Mouse (Mus musculus): ENCODE measurements around the gene Gm45062.
A peak's percentile ranks its signal among the peaks of the same experiment; 100 is the strongest.

Gene Gm45062

DNA sequence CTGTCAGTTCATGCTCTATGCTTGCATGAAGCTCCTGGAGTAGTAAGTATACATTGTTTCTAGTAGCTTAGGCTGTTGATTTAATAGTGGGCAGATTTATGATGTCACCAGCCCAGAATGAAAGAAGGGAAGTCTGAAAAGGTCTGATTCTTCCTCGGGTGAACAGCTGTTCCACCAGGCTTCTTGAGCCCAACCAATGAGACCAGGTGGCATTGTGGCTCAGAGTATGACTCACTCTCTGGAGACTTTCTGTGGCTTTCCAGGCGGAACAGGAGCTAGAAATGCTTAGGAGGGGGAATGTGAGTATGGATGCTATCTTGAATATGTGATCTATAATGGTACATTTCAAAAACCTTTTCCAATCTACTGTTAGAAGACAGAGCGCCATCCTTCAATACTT is 363.8 kb downstream of the Gm45062 start:
- no peak for DNase-seq (ENCODE audit: low spot score)

DNA sequence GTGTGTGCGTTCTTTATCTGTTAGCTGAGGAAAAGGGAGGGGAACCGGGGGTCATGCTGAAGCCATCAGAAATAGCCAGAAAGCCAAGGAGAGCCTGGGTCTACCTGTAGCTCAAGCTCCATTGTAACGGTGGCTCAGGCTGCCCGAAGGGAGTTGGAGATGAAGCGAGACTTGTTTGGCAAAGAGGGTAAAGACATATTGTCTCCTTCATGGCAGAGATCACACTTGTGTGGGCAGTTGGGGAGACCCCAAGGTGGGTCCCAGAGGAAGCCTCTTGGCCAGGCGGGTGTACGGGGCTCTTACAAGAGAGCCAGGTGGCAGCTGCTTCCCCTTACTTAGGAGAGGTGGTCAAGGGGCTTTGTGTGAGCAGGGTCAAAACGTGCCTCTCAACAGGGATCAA is 369.0 kb downstream of the Gm45062 start:
- no peak for DNase-seq (ENCODE audit: low spot score)

DNA sequence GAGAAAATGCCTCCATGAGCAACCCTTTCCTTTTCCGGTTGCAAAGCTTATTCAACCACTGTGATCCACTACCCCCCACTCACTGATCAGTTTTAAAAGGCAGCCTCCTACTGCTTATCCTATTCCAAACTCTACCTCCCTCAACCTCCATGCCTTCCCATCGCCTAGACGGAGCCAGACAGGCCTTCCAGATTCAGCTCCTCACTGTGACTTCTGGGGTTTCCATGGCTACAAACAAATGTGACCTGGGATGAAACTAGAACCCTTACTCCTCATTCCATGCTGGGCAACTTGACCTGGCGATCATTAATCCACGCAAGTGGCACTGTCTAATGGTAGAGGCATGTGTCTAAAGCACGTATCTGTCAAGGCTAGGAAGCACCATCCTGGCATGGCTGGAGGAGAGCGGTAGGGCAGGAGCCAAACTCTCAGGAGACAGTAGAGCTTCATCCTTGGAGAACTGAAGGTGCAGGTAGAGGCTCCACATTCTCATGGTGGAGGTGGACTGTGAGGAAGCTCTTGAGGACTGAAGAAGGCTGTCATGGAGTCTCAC is 369.5 kb downstream of the Gm45062 start:
- no peak for DNase-seq (ENCODE audit: low spot score)

DNA sequence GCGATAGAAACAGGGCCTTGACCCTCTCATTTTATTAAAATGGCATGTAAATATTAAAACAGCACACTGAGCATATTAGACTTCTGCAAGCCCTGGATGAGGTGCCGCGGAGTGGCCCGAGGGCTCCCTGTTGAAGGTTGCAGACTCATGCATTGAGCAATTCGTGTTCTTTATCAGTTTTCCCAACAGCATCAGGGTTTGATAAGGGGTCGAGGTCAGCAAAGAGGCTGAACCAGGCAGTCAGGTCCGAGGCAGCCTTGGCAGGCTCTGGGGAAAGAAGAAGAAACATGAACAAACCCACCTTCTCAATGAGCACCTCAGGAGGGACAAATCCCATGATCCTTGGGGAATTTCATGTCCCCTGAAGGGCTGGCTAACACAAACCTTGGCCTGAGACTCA is 371.3 kb downstream of the Gm45062 start:
- DNase-seq (ENCODE audit: low spot score) = no peak

DNA sequence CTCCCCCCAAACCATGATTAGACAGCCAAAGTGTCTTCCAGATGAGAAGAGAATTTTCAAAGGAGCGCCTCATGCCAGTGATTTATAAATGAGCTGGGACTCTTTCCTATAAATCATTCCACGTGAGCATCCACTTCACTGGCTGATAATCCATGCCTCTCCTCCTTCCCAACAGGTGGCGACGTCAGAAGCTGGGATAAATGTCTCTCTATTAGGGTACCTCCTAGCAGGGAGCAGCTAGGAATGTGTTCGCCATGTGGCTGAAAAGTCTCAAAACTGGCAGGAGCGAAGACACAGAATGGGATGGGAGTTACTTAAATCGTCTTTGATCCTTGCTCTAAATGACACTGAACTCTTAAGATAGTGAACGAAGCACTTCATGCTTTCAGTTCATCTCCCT is 372.1 kb downstream of the Gm45062 start:
- no peak for DNase-seq (ENCODE audit: low spot score)

DNA sequence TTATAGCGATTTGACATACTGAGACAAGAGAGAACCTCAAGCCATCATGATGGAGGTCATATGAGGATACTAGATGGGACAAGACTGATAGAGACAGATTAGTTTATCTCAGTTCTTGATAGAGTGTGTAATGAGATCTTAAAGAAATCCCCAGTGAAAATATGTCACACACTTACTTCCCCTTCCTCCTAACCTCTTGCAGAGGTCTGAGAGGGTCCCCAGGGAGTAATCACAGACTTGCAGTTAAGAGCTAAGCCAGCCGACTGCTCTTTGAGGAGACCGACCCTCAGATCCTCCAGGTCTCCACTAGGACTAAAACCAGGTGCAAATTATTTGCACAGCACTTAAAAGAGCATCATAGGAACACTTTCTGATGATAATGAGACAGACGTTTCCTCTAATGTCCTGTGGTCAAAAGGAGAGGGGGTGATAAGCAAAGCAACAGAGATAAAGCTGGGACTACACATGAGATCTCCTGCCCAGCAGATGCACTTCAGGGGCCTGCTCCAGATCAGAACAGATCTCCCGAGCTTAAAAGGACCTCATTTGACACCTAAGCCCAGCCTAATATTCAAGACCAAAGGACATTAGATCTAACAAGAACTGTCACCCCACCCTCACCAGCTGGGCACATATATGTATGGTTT is 372.9 kb downstream of the Gm45062 start:
- DNase-seq (ENCODE audit: low spot score) = no peak

DNA sequence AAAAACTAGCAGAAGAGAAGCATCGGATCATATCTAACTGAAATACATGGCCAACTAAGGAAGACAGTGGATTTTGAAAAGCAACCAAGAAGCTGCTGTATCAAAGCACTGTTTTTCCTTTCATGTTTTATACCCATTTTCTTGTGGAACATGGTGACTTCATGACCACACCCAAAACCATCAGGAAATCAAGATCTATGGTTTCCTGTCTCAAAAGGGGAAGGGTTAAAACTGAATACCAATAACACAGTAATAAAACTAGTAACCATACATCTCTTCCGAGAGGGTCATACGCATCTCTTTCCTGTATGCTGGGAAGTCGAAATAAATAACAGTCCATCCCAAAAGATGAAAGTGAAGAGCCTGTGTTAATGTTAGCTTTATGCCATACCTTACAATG is 373.5 kb downstream of the Gm45062 start:
- DNase-seq (ENCODE audit: low spot score) = no peak

DNA sequence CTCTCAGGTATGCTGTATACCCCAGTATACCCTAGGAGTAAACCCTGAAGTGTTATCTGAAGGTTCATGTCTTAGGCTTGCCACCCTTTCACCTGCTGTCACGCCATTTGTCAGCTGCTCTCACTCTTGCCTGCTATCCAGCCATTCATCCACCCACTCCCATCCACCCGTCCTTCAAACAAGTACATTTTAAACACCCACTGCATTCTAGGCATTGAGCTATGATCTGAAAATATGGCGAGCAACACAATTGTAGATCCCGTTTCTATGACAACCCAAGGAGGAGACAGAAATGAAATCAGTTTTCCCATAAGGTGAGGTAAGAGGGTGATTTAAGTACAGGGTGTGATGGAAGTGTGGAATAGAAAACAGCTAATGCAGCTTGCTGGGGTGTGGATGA is 378.9 kb downstream of the Gm45062 start:
- DNase-seq (ENCODE audit: low spot score) = peak; percentile 47

DNA sequence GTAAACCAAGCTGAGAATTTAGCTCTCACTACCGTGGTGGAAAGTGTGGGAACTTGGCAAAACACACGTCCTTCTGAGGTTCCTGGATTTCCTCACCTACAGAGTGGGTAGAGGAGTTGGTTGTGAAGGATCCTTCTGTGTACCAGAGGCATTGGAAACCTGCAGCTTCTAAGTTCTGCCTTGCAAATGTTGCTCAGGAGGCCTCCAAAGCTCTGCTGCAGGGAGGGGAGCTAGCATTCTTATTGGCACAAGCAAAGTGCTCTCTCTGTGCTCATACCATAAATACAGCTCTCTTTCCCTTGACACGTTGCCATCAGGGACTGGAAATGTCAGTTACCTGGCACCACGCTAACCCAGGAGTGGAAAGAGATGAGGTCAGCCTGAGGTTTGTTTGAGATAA is 379.6 kb downstream of the Gm45062 start:
- DNase-seq (ENCODE audit: low spot score) = no peak

DNA sequence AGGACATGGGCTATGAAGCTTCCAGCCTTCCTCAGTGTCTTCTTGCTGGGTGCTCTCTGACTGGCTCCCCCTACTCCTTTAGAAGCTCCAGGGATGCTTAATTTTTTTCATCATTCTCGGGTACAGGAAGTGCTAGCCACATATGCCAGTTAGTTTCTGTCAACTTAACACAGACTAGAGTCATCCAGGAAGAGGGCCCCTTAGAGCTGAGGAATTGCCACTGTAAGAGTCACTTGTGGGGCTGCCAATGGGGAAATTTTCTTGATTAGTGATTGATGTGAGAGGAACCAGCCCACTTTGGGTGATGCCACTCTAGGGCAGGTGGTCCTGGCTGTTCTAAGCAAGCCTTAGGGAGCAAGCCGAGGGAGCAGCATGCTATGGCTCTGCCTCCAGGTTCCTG is 380.3 kb downstream of the Gm45062 start:
- no peak for DNase-seq (ENCODE audit: low spot score)

DNA sequence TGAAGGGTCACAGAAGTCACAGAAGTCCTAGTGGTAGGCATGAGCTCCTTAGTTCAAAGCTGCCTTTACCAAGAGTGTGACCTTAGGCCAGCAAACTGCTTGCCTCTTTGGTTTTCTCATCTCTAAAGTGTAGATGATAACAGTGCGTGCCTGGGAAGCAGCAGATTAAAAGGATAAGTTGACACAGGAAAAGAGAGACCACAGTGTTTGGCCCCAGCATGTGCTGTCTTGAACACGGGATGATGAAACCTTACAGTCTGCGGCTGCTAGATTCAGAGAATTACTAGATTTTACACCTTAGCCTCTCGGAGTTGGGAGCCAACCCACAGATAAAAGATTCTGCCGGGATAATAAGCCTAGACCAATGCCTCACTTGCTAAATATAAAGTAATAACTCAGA is 381.6 kb downstream of the Gm45062 start:
- DNase-seq (ENCODE audit: low spot score) = no peak

DNA sequence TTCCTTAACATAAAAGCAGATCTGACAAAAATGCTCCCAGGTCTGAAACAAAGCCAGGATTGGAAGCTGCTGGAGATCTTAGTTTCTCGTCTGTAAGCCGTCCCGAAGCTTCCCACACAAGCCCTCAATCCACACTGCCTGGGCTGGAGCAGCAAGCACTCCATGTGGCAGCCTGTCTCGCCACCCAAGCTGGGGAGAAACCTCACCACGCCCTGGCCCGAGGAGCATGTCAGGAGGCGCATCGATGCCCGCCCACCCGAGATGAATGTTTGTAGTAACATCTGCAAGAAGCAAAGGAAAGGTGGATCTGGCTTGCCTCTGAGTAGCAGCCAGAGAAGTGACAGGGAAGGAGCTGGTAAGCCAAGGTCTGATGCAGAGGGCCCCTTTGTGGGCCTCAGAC is 385.5 kb downstream of the Gm45062 start:
- DNase-seq (ENCODE audit: low spot score) = peak; percentile 36

DNA sequence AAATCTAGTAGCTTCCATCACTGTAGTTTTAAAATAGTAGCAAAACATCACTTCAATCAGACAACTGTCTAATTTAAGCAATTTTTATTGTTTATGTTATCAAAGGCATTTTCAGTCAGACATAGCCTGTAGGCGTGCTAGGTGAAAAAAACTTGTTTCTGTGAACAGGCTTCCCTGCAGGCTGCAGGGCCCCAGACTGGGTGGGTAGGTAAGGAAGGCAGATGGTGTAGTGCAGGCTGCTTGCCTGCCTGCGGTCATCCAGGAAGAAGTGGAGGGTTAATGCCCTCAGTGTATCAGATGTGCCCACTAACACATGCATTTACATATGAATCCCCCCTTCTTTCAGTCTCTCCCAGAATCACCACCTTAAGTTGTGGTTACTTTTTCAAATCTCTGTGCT is 386.5 kb downstream of the Gm45062 start:
- no peak for DNase-seq (ENCODE audit: low spot score)

Measured in left cerebral cortex, adult 11 months (tissue).